Mouse (Mus musculus): ENCODE measurements around the gene Fam102b.

- TF ChIP-seq ZC3H11A (IDR thresholded peaks at IDR 0.05; ENCODE audit: borderline replicate concordance, low read depth, low read length), result no peak
- TF ChIP-seq CHD2 (IDR thresholded peaks at IDR 0.05; ENCODE audit: low read depth, low read length), result no peak
- TF ChIP-seq ZNF384 (IDR thresholded peaks at IDR 0.05; ENCODE audit: low read depth, low read length), result no peak
Observed at GRCm38 (mm10) chr3:109051056-109051945, 23.9 kb upstream of the Fam102b start.

Data from ES-E14 (cell line).